Mouse (Mus musculus): ENCODE results near the gene Plxna4. TPM values are rescaled to one million over a fixed set of nuclear protein-coding genes. Genes with fewer than 3 reads are reported as not detected.
"Not testable (repeated sequence)": the region's sequence is repeated elsewhere in the genome, so short reads cannot be mapped to it uniquely, and the experiment has no call there.

Plxna4 gene
- polyA plus RNA-seq, 1 experiment from 2014 or later: 1.8 TPM

GRCm38 (mm10) chr6:32501186-32501585 lies 86.8 kb downstream of the Plxna4 start:
- H3K9me3 ChIP-seq (ENCODE audit: control insufficient read depth, low read length); H3K27me3 ChIP-seq (replicated peaks; ENCODE audit: control insufficient read depth, insufficient read depth, low read length); H3K9ac ChIP-seq (ENCODE audit: low read depth, low read length); H3K4me1 ChIP-seq (replicated peaks; ENCODE audit: control insufficient read depth, insufficient read depth, low read length); H3K27ac ChIP-seq (ENCODE audit: low read depth, low read length); H3K36me3 ChIP-seq (ENCODE audit: control insufficient read depth, insufficient read depth, low read length); H3K4me3 ChIP-seq (ENCODE audit: low read depth, low read length); DNase-seq (ENCODE audit: low spot score); ATAC-seq (replicated peaks; ENCODE audit: low FRiP score); H3K4me2 ChIP-seq: not testable (repeated sequence)
- 93% methylated on average over 1 of the region's 1 CpGs for WGBS

DNA sequence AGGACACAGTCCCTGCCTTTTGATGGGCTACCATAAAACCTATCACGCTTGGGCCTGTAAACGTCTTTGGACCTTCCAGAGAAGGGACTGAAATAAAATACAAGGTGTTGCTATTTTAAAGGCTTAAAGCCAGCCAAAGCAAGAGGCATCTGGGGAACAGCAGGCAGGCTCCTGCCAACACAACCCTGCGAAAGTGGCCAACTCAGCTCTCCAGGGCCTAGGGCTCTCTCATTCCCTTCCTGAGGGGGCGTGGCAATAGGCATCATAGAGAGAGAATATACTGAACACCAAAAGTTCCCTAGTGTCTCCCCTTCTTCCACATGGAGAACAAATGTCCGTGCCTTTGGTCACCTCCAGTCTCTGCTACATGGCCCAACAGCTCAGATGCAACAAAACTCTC lies 89.9 kb downstream of the Plxna4 start:
- Histone ChIP-seq H3K27me3 (replicated peaks; ENCODE audit: control insufficient read depth, insufficient read depth, low read length) (no peaks in the 10 kb centered on the region), H3K4me1 (replicated peaks; ENCODE audit: control insufficient read depth, insufficient read depth, low read length) (no peaks in the 10 kb centered on the region), H3K4me2 (no peak overlapping the region), H3K9me3 (ENCODE audit: control insufficient read depth, low read length) (no peaks in the 10 kb centered on the region), H3K4me3 (ENCODE audit: low read depth, low read length) (no peak overlapping the region), H3K27ac (ENCODE audit: low read depth, low read length) (no peak overlapping the region), H3K36me3 (ENCODE audit: control insufficient read depth, insufficient read depth, low read length) (no peaks in the 10 kb centered on the region), H3K9ac (ENCODE audit: low read depth, low read length) (no peak overlapping the region)
- WGBS: 81% methylated on average over 5 of the region's 5 CpGs
- ATAC-seq (replicated peaks; ENCODE audit: low FRiP score) (no peak), DNase-seq (ENCODE audit: low spot score) (no peak)

DNA sequence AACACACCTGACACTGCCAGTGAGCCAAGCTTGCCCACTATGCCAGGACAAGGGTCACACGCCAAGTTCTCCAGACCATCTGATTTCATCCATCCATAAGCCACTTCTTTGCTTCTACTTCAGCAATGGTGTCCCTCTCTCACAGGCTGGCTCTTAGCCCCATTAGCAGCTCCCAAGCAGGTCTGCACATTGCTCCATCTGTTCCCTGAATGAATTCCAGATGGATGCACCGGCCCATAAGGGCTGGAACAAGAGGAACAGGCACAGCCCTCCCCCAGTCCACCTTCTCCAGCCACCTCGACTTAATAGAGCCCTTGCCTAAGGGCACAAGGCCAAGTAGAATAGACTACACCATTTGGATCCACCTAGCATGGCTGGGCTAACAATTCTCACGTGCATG lies 91.9 kb downstream of the Plxna4 start:
- no peak overlapping the region for H3K4me2 ChIP-seq
- ATAC-seq (replicated peaks; ENCODE audit: low FRiP score) (no peak), DNase-seq (ENCODE audit: low spot score) (no peak)
- H3K36me3 ChIP-seq (ENCODE audit: control insufficient read depth, insufficient read depth, low read length): no peaks in the 10 kb centered on the region
- no peak overlapping the region for H3K27ac ChIP-seq (ENCODE audit: low read depth, low read length)
- no peaks in the 10 kb centered on the region for H3K4me1 ChIP-seq (replicated peaks; ENCODE audit: control insufficient read depth, insufficient read depth, low read length)
- no peaks in the 10 kb centered on the region for H3K9me3 ChIP-seq (ENCODE audit: control insufficient read depth, low read length)
- no peaks in the 10 kb centered on the region for H3K27me3 ChIP-seq (replicated peaks; ENCODE audit: control insufficient read depth, insufficient read depth, low read length)
- WGBS: 70% methylated on average over 4 of the region's 4 CpGs
- no peak overlapping the region for H3K9ac ChIP-seq (ENCODE audit: low read depth, low read length)
- H3K4me3 ChIP-seq (ENCODE audit: low read depth, low read length): no peak overlapping the region

GRCm38 (mm10) chr6:32495532-32495931 lies 92.5 kb downstream of the Plxna4 start:
- Histone ChIP-seq H3K4me3 (ENCODE audit: low read depth, low read length) (no peak overlapping the region), H3K9ac (ENCODE audit: low read depth, low read length) (no peak overlapping the region), H3K27ac (ENCODE audit: low read depth, low read length) (no peak overlapping the region), H3K4me2 (no peak overlapping the region), H3K4me1 (replicated peaks; ENCODE audit: control insufficient read depth, insufficient read depth, low read length) (no peaks in the 10 kb centered on the region), H3K9me3 (ENCODE audit: control insufficient read depth, low read length) (no peaks in the 10 kb centered on the region), H3K27me3 (replicated peaks; ENCODE audit: control insufficient read depth, insufficient read depth, low read length) (no peaks in the 10 kb centered on the region), H3K36me3 (ENCODE audit: control insufficient read depth, insufficient read depth, low read length) (no peaks in the 10 kb centered on the region)
- DNase-seq (ENCODE audit: low spot score): no peak
- ATAC-seq (replicated peaks; ENCODE audit: low FRiP score): no peak
- 84% methylated on average over 2 of the region's 2 CpGs for WGBS

DNA sequence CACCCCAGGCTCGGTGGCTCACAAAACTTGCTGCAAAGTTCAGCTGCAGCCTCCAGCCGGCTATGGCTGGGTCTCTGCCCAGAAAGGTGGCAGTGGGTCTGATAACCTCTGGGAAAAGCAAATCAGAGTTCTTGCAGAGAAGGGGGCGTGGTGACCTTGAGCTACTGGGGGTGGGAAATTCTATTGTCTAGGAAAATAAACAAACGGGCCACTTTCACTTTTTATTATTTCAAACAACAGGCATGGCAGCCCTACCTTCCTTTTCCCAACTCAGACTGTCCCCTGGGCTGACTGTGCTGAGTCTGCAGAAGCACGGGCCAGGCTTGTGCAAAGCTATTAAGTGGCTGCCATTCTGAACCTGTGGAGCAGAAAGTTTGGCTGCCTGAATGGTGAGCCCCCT lies 94.4 kb downstream of the Plxna4 start:
- H3K4me2 ChIP-seq: no peak overlapping the region; the same call in 1 of the 2 replicates
- H3K27ac ChIP-seq (ENCODE audit: low read depth, low read length): no peak overlapping the region
- H3K4me1 ChIP-seq (replicated peaks; ENCODE audit: control insufficient read depth, insufficient read depth, low read length): no peaks in the 10 kb centered on the region
- no peaks in the 10 kb centered on the region for H3K36me3 ChIP-seq (ENCODE audit: control insufficient read depth, insufficient read depth, low read length)
- no peak overlapping the region for H3K4me3 ChIP-seq (ENCODE audit: low read depth, low read length)
- no peak overlapping the region for H3K9ac ChIP-seq (ENCODE audit: low read depth, low read length)
- H3K27me3 ChIP-seq (replicated peaks; ENCODE audit: control insufficient read depth, insufficient read depth, low read length): no peaks in the 10 kb centered on the region
- H3K9me3 ChIP-seq (ENCODE audit: control insufficient read depth, low read length): no peaks in the 10 kb centered on the region
- DNase-seq (ENCODE audit: low spot score) (no peak), ATAC-seq (replicated peaks; ENCODE audit: low FRiP score) (no peak)
- 35% methylated on average over 5 of the region's 5 CpGs for WGBS

DNA sequence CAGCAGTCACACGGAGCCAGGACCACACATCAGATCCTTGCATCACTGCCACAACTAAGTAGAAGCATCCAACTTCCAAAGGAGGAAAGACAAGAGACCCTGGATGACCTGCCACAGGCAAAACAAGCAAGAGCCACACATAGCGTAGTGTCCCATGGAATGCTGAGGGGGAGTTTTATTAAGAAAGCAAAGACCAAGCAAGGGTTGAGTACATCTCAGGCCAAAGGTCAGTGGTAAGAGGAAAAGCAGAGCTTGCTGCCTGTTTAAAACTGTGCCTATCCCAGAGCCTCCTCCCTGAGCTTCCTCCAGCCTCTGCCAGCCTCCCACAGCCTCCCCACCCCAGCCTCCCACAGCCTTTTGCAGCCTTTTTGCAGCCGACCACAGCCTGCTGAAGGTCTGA lies 100.9 kb downstream of the Plxna4 start:
- no peak overlapping the region for H3K4me2 ChIP-seq
- H3K27ac ChIP-seq (ENCODE audit: low read depth, low read length): no peak overlapping the region
- no peak overlapping the region for H3K4me3 ChIP-seq (ENCODE audit: low read depth, low read length)
- no peaks in the 10 kb centered on the region for H3K36me3 ChIP-seq (ENCODE audit: control insufficient read depth, insufficient read depth, low read length)
- no peak for DNase-seq (ENCODE audit: low spot score)
- no peak for ATAC-seq (replicated peaks; ENCODE audit: low FRiP score)
- no peaks in the 10 kb centered on the region for H3K9me3 ChIP-seq (ENCODE audit: control insufficient read depth, low read length)
- WGBS: 60% methylated on average over 3 of the region's 3 CpGs
- no peaks in the 10 kb centered on the region for H3K4me1 ChIP-seq (replicated peaks; ENCODE audit: control insufficient read depth, insufficient read depth, low read length)
- no peaks in the 10 kb centered on the region for H3K27me3 ChIP-seq (replicated peaks; ENCODE audit: control insufficient read depth, insufficient read depth, low read length)
- H3K9ac ChIP-seq (ENCODE audit: low read depth, low read length): no peak overlapping the region

GRCm38 (mm10) chr6:32482469-32482868 lies 105.5 kb downstream of the Plxna4 start:
- Histone ChIP-seq H3K4me3 (ENCODE audit: low read depth, low read length) (no peak overlapping the region), H3K9ac (ENCODE audit: low read depth, low read length) (no peak overlapping the region), H3K36me3 (ENCODE audit: control insufficient read depth, insufficient read depth, low read length) (no peaks in the 10 kb centered on the region), H3K9me3 (ENCODE audit: control insufficient read depth, low read length) (no peaks in the 10 kb centered on the region), H3K27me3 (replicated peaks; ENCODE audit: control insufficient read depth, insufficient read depth, low read length) (no peaks in the 10 kb centered on the region), H3K4me1 (replicated peaks; ENCODE audit: control insufficient read depth, insufficient read depth, low read length) (peaks cover 22% of the 10 kb centered on the region), H3K27ac (ENCODE audit: low read depth, low read length) (no peak overlapping the region), H3K4me2 (no peak overlapping the region)
- DNase-seq (ENCODE audit: low spot score) (no peak), ATAC-seq (replicated peaks; ENCODE audit: low FRiP score) (no peak)
- 32% methylated on average over 4 of the region's 4 CpGs for WGBS

GRCm38 (mm10) chr6:32480741-32481140 lies 107.3 kb downstream of the Plxna4 start:
- H3K4me2 ChIP-seq: no peak overlapping the region
- H3K4me1 ChIP-seq (replicated peaks; ENCODE audit: control insufficient read depth, insufficient read depth, low read length): peaks cover 22% of the 10 kb centered on the region
- no peak overlapping the region for H3K27ac ChIP-seq (ENCODE audit: low read depth, low read length)
- H3K9me3 ChIP-seq (ENCODE audit: control insufficient read depth, low read length): no peaks in the 10 kb centered on the region
- ATAC-seq (replicated peaks; ENCODE audit: low FRiP score): no peak
- no peak for DNase-seq (ENCODE audit: low spot score)
- H3K9ac ChIP-seq (ENCODE audit: low read depth, low read length): no peak overlapping the region
- H3K27me3 ChIP-seq (replicated peaks; ENCODE audit: control insufficient read depth, insufficient read depth, low read length): no peaks in the 10 kb centered on the region
- 68% methylated on average over 1 of the region's 1 CpGs for WGBS
- no peaks in the 10 kb centered on the region for H3K36me3 ChIP-seq (ENCODE audit: control insufficient read depth, insufficient read depth, low read length)
- no peak overlapping the region for H3K4me3 ChIP-seq (ENCODE audit: low read depth, low read length)

DNA sequence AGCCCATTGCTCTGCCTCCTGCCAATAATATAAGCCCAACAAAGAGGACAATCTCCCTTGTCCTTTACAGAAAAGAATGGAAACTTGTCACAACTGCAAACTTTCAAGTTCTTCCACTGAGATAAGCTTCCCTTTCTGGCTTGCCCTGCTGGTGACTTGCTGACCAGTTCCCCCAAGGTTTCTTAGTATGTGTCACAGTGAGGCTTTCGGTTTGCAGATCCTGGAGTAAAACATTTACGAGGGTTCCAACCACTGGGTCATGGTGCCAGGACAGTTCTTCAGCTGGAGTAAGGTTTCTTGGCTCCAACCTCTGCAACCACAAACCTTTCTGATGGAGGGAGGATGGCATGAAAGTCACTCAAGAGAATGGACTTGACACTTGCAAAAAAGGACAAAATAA lies 108.2 kb downstream of the Plxna4 start:
- H3K27ac ChIP-seq (ENCODE audit: low read depth, low read length): peak overlapping the region; percentile 57
- H3K9ac ChIP-seq (ENCODE audit: low read depth, low read length): 0 out of 2 replicates have a peak overlapping the region, but pooled peaks have one; percentile 9
- no peaks in the 10 kb centered on the region for H3K9me3 ChIP-seq (ENCODE audit: control insufficient read depth, low read length)
- peak overlapping the region; percentile 11; the same call in 1 of the 2 replicates for H3K4me2 ChIP-seq
- no peaks in the 10 kb centered on the region for H3K27me3 ChIP-seq (replicated peaks; ENCODE audit: control insufficient read depth, insufficient read depth, low read length)
- no peaks in the 10 kb centered on the region for H3K36me3 ChIP-seq (ENCODE audit: control insufficient read depth, insufficient read depth, low read length)
- peaks cover 22% of the 10 kb centered on the region for H3K4me1 ChIP-seq (replicated peaks; ENCODE audit: control insufficient read depth, insufficient read depth, low read length)
- DNase-seq (ENCODE audit: low spot score) (no peak), ATAC-seq (replicated peaks; ENCODE audit: low FRiP score) (no peak)
- 56% methylated on average over 2 of the region's 2 CpGs for WGBS
- H3K4me3 ChIP-seq (ENCODE audit: low read depth, low read length): no peak overlapping the region
